Mouse (Mus musculus) left cerebral cortex, postnatal 10 days (tissue): ENCODE data around the gene Snx15. TPM values are rescaled to one million over a fixed set of nuclear protein-coding genes. Genes with fewer than 3 reads are reported as not detected.
"Not testable (repeated sequence)": the region's sequence is repeated elsewhere in the genome, so short reads cannot be mapped to it uniquely, and the experiment has no call there.

ENCODE experiments used
- DNase-seq, 2 experiments: peaks; one replicate each; pipeline ENCODE4 v3.0.0; 2021 to 2022; ENCODE audit warnings: low spot score in 2 of 2, mixed read lengths in 1 of 2; ENCODE audit errors: extremely low spot score in 1 of 2
- intact Hi-C: fragments of 180-260 bp; cut with DNase I; formaldehyde crosslinking; loops from one replicate; pipeline ENCODE4 v1.15.1; 2025
- total RNA-seq, 2 experiments: library from RNA; stranded (reverse); gene quantifications; 2 replicates each; pipeline ENCODE4 v1.2.3; 2021

Snx15 gene
- 10 to 100 TPM; 39.1 to 41.3 TPM for total RNA-seq

DNA sequence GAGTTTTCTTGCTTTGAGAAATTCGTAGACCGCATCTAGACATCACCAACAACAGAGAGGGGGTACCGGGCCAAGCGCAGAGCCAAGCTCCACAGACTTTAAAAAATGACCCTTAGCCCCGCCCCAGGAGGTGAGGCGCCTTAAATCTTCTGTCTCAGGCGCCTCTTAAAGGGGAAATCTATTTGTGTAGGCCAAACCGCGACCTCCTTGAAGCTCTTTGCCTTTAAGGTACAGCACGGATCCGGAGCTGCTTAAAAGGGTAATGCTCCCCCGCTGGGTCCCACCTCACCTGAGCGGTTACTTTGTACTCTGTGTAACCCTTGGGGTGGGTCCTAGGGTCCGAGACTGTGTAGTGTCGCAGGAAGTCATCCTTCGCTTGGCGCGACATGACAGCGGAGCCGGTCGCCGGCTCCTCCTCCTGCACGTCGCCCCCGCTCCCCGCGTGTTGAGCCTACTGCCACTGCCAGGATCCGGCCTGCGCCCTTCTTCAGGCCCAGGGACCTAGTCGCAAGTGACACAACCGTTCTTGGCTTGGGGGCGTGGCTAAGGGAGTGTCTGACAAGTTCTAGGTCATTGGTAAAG, at the start of gene Snx15:
Gene Snx15 (minus strand): TSS at position 545 of the 582 bp plus-strand sequence.
- peak; percentile 93 to 98 for DNase-seq
- intact Hi-C loops = no loop called here

DNA sequence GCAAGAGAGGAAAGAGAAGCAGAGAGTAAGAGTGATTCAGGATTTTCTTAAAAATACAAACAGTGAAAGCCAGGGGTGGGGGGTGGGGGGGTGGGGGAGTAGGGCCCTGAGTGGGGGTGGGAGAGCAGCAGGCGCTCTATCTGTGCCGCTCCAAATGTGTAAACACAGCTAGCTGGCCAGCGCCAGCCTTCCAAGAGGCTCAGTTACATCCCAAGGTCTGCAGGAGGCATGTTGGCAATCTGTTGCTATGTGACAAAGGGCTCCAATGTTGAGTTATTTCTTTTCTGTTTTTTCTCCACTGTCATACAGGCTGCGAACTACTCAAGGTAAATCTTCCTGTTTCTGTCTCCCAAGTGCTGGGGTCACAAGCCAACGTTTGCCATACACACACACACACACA, 46.7 kb upstream of the Snx15 start:
- intact Hi-C loops = no loop called here
- DNase-seq = no peak

DNA sequence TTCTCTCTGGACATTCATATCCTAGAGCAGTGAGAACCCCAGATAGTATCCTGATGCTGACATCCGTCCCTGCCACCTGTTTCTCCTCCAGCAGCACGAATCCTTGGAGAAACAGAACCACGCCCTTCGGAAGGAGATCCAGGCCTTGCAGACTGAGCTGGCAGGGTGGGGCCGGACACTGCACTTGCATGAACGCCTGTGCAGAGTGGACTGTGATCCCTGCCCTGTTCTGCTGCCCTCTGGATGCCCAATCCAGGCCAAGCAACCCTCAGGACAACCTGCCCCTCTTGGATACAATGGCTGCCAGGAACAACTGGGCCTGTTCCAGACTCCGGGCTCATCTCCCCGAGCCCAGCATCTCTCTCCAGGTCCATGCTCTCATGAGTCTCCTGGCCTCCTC, 43.1 kb upstream of the Snx15 start:
- no peak for DNase-seq
- intact Hi-C loops = no loop called here

DNA sequence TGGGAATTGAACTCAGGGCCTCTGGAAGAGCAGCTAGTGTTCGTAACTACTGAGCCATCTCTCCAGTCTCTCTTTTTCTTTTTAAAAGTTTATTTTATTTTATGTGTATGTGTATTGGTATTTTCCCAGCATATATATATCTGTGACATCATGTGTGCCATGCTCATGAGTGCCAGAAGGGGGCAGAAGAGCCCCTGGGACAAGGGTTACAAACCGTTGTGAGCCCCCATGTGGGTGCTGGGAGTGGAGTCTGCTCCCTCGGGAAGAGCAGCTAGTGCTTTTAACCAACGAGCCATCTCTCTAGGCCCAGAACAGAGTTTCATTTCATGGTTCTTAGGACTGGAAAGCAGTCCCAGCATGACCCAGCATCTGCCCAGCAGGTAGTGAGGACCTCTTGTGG, 38.6 kb upstream of the Snx15 start:
- DNase-seq = no peak
- intact Hi-C loops = no loop called here

DNA sequence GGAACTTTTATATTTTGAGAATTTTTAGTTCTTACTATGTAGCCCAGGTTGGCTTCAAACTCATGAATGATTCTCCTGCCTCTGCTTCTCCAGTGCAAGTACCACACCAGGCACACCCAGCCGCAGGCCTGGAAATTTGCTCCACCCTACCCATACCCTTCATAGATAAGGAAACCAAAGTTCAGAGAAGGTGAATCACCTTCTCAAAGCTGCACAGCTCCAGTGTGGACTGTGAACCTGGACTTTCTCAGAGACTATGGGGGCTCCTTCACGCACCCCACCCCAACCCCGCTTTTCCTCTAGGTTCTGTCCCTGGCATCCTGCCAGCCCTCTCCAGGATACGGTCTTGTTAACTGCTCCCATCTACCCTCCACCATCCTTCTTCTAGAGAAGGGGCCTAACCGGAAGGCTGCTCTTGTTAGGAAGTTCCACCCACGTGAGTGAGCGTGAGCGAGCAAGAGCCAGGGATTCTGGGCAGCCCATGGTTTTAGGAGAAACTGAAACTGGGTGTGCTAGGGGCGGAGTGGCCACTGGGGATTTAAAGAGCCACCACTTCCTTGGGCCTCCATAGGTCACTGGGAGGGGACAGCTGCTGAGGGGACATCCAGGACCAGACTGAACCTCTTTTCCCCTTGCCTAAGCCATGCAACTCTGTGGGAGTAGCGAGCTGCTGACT, 35.9 kb upstream of the Snx15 start:
- intact Hi-C loops = no loop called here
- peak in 1 of 2 experiments; percentile 50 for DNase-seq

DNA sequence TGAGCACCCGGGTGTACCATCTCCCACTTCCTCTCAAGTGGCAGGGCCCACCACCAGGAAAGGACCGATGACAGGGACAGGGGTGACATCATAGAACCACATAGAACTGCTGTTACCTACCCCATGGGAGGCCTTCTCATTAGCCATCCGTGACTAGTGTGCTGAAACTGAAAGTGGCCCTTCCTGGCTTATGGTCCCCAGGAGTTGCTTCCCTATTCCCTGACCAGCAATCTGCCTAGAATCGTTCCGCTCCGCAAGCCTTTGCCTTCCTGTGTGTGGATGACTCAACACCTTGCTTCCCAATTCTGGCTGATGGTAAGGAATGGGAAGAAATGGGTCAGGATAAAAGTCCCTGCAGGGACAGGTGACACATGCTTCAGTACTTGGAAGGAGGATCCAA, 29.1 kb upstream of the Snx15 start:
- no peak for DNase-seq

DNA sequence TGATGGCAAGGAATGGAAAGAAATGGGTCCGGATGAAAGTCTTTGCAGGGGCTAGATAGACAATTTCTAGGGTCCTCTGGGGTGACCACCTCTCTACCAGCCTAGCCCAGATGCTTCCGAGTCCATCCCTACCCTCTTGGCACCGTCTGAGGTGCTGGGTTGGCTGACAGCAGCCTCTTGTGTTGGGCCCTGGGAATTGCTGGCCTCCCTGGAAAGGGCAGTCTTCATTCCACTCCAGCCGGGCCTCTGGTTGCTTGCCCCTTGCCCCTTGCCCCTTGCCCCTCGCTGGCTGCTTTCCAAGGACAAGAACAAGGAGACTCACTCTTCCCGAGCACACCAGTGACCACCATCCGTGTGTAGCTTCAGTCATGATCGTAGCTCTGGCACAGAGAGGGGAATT, 28.3 kb upstream of the Snx15 start:
- peak in 1 of 2 experiments; percentile 47 for DNase-seq
- intact Hi-C loops = no loop called here

More for the DNA sequence above, 29.1 kb upstream of the Snx15 start:
- intact Hi-C loops = no loop called here

DNA sequence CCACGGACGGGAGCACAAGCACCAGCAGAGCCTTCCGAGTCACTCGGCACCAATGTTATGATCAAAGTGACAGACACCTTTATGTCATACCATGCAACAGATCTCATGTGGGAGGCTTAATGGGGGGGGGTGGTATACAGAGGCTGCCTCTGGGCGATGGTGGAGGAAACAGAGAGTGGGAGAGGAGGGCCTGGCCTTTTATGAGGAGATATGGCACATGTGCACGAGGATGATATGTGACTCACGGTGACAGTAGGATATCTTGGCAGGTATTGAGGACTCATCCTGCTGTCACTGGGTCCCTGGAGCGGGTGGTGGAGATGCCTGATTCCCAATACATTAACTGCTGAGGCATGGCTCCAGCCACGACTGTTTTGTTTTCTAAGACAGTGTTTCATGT, 27.1 kb upstream of the Snx15 start:
- intact Hi-C loops = no loop called here
- no peak for DNase-seq

DNA sequence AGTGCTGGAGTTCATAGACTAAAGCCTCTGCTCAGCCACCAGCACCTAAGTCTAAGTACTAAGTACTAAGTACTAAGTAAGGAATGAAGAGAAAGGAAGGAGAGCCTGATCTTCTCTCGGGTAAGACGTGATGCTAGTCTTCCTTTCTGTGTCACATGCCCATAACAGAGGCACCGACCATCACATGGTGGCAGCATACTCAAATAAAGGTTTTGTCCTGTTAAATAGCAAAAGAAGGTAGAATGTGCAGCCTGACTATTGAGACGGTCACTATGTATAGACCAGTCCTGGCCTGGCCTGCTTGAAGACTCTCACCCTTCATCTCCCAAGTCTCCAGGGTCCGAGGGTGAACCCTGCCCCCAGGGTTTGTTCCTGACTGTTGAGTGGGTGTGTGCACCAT, 16.7 kb upstream of the Snx15 start:
- intact Hi-C loops = loop anchor here (5.0 kb wide), 1 partner anchor 72 kb away; no protein-coding TSS in a partner anchor
- DNase-seq = no peak

DNA sequence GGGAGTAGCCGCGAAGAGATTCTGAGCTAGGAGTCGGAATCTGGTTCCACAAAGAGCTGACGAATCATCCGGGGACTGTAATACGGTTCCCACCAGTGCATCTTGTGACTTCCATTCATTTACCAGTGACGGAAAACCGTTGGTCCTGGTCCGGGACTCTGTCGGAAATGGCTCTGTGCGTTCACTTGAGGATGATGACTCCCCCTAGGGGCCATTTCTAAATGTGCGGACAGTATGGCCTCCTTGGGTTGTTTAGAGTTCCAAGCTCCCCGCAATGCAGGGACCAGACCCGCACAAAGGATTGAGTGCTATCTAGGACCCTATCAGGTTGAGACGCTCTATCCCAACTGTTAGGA, 13.3 kb upstream of the Snx15 start, which contains the start of gene Arl2:
Gene Arl2 (minus strand): TSS at position 155 of the 356 bp plus-strand sequence.
- DNase-seq = peak; percentile 86 to 87
- intact Hi-C loops = loop anchor here (2.0 to 5.0 kb wide), 2 partner anchors 76 to 93 kb away; partner anchors contain the start of gene Ppp2r5b

DNA sequence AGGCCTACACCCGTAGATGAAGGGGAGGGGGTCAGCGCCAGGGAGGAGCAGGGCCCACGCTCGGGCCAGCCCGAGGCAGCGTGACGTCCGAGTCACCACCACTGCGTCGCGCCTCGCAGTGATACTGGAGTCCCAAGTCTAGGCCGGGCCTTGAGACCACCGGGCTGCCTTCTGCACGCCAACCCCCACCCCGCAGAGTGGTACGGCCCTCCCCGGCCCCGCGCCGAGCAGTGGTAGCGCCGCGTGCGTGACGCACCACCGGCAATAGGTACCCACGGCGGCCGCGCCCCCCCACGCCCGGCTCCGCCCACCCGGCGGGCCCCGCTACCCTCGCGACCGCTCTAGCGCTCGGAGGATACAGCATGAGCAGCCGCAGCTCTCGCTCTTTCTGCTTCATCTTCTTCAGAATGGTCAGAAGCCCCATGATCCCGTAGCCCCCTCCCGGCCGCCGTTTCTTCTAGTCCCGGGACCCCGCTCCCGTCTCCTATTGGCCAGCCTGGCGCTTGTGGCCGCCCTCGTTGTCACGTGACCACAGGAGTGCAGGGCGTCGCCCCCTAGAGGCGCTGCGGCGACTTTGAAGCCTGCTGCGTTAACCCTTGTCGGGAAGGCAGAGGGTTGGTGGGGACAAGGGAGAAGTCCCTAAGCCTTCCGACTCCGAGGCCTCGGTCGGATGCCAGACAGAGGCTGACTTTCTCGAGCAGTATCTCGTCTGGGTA, 12.7 kb upstream of the Snx15 start, which contains the start of gene Batf2:
Gene Batf2 (plus strand): TSS at position 306 of the 716 bp plus-strand sequence.
- intact Hi-C loops = loop anchor here (2.0 to 5.0 kb wide), 2 partner anchors 76 to 94 kb away; partner anchors contain the start of gene Ppp2r5b
- peak; percentile 90 to 96 for DNase-seq

DNA sequence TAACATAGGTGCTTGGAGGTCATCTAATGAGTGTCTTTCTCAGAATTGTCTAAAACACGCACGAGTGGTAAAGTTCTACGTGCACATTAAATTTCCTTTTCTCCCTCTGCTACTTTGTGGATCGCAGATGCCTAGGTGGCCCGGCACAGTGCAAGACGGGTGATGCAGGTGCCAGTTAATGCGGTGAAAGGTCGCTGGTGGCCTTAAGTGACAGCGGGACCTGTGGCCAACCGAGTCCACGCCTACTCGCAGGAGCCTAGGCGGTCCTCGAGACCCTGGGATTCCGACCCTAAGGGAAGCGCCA, 12.2 kb upstream of the Snx15 start:
- intact Hi-C loops = loop anchor here (2.0 to 5.0 kb wide), 2 partner anchors 77 to 94 kb away; partner anchors contain the start of gene Ppp2r5b

DNA sequence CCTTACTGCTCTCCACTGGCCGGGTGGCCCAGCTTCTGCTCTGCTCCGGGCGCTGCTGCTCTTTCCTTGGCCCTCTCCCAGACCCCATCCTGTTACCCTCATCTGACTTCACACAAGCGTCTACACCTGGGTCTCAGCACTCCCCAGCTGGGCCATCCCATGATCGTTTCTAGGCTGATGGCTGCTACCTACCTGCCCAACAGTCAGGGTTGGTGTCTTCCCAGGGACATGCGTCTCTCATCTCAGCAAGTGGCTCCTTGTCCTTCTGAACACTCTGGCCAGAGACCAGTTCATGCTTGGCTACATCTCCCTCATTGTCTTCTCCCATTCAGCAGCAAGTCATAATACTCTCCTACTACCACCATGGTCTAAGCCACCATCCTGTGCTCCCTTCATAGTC, 11.6 kb upstream of the Snx15 start:
- no peak for DNase-seq
- intact Hi-C loops = loop anchor here (2.0 to 5.0 kb wide), 2 partner anchors 78 to 95 kb away; partner anchors contain the start of gene Ppp2r5b

More for the DNA sequence above, 12.2 kb upstream of the Snx15 start:
- no peak for DNase-seq

DNA sequence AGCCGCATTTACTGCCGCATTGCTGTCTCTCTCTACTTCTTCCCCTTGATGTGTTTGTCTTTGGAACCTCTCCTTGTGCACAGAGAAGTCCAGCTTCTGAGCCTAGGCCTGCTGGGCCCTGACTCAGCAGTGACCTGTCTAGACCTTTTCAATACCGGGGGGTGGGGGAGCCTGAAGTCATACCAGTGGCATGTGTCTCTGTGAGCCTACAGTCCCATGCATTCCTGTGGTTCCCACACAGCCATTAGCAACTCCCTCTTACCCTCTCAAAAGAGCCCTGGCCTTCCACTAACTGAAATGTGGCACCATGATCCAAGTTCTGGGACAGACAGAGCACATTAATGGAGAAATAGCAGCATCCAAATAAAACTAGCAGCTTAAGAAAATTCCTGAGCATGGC, 8.3 kb upstream of the Snx15 start:
- no peak for DNase-seq
- intact Hi-C loops = no loop called here

DNA sequence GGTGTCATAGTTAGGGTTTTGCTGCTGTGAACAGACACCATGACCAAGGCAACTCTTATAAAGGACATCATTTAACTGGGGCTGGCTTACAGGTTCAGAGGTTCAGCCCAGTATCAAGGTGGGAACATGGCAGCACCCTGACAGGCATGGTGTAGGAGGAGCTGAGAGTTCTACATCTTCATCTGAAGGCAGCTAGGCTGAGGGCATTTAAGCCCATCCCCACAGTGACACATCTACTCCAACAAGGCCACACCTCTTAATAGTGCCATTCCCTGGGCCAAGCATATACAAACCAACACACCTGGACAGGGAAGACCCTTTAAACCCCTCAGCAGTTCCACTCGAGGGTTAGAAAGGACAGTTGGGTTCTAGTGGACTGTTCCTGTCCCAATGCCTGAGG, 5.1 kb upstream of the Snx15 start:
- DNase-seq, intact Hi-C loops: not testable (repeated sequence)

DNA sequence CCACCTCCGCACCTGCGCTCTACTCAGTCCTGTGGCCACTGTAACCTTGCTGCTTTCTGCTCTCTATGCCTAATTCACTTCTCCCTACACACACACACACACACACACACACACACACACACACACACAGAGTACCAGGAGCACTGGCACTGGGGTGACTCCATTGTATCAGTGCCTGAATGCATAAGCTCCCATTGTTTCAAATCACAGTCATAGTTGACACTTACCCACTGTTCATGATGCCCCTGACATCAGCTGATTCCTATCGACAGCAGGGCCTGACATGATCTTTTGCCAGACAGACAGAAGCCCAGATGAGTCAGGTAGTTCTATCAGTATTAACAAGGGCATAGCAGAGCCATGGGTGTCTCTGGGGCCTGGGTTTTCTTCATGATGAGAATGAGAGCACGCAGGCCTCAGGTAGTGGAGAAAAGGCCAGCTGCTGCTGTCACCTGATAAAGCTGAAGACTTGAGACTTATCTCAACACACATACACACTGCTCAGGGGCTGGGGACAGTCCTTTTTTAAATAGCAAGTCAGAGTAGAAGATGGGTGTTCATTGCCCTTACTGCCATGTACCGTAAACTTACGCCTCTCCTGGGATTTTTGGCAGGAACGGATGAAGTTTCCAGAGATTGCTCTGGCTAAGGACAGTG, 4.2 kb upstream of the Snx15 start:
- no peak for DNase-seq
- intact Hi-C loops = no loop called here

DNA sequence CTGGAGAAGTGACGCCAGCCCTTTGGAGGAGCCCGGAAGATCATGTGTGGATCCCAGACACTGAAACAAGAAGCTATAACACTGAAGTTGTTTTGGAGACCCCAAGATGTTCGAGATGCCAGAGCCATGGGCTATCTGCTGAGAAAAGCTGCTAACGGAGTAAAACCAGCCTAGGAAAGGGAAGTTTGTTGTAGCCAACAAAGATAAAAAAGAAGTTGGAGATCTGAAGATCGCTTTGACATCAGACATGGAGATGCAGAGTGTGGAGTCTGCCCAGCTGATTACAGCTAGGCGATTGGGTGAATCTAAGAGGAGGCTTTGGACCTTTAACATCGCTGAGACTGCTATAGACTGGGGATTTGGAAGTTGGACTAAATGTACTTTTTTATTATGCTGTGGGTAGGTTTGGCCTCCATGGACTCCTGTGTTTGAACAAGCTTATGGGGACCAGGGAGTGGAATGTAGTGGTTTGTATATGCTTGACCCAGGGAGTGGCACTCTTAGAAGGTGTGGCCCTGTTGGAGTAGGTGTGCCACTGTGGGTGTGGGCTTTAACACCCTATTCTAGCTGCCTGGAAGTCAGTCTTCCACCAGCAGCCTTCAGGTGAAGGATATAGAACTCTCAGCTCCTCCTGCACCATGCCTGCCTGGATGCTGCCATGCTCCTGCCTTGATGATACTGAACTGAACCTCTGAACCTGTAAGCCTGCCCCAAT, 2.5 kb upstream of the Snx15 start:
- DNase-seq, intact Hi-C loops: not testable (repeated sequence)

DNA sequence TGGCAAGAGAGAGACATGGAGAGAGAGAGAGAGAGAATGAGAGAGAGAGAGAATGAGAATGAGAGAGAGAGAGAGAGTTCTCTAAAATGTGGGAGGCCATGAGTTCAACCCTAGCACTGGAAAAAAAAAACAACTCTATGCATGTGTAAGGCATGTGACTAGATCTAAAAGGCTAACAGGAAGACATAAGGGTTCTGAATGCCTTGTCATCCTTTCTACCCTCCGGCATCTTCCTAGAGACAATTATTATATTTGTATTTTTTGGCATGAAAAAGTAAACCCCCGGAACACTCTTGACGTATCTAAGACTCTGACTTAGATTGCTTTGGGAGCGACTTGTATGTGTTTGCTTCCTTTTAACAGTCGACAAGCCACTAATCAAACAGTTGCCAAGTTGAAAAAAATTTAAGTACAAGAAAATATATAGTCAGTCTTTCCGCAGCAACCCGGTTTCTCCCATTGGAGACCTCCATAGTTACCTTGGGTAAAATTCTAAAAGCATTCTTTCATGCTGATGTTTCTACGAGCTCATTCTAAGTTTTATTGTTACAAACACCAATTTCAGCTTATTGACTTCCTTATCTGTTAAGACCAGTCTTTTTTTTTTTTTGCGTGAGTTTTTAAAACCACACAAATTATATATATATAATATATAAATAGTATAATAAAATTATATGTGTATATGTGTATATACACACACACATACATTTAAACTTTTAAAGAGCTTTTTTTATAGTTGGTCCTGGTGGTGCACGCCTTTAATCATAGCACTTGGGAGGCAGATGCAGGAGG, 1.1 kb downstream of the Snx15 start:
- intact Hi-C loops = no loop called here
- no peak for DNase-seq
